Mouse (Mus musculus) stomach, embryonic 16.5 days (tissue): ENCODE results near the gene Sephs2. TPM values are rescaled to one million over a fixed set of nuclear protein-coding genes. Genes with fewer than 3 reads are reported as not detected.

Source experiments
- ATAC-seq: fragments of 200-750 bp; cut with Nextera tagmentation; 2 replicates; pipeline ENCODE4 v1.8.0; 2017; ENCODE audit warnings: moderate number of reproducible peaks, moderate TSS enrichment; ENCODE audit not compliant: insufficient read depth, low FRiP score
- H3K27ac ChIP-seq: fragments of 300-500 bp; sonication (generic); 2 replicates; pipeline ENCODE4 v1.5.1; 2014; ENCODE audit warnings: low read length
- H3K27me3 ChIP-seq: fragments of 300-500 bp; sonication (generic); 2 replicates; pipeline ENCODE4 v1.6.1; 2014; ENCODE audit warnings: low read length, control low read depth, mixed read lengths; ENCODE audit not compliant: control insufficient read depth, insufficient read depth
- H3K36me3 ChIP-seq: fragments of 300-500 bp; sonication (generic); 2 replicates; pipeline ENCODE4 v1.6.1; 2014; ENCODE audit warnings: low read length; ENCODE audit not compliant: control insufficient read depth, insufficient read depth
- H3K4me1 ChIP-seq: fragments of 300-500 bp; sonication (generic); 2 replicates; pipeline ENCODE4 v1.6.1; 2014; ENCODE audit warnings: low read length, control low read depth, mixed read lengths; ENCODE audit not compliant: control insufficient read depth, insufficient read depth
- H3K4me2 ChIP-seq: fragments of 300-500 bp; sonication (generic); 2 replicates; pipeline ENCODE4 v1.6.1; 2014; ENCODE audit warnings: low read depth, low read length, mixed read lengths
- H3K4me3 ChIP-seq: fragments of 300-500 bp; sonication (generic); replicated peaks from 2 replicates; pipeline ENCODE4 v1.5.1; 2014; ENCODE audit warnings: mild to moderate bottlenecking, low read length
- H3K9ac ChIP-seq: fragments of 300-500 bp; sonication (generic); 2 replicates; pipeline ENCODE4 v1.6.1; 2014; ENCODE audit warnings: low read length
- H3K9me3 ChIP-seq: fragments of 300-500 bp; sonication (generic); replicated peaks from 2 replicates; pipeline ENCODE4 v1.6.1; 2016; ENCODE audit warnings: low read length, control low read depth; ENCODE audit not compliant: control insufficient read depth
- WGBS: fragments of 180-500 bp; shearing (Covaris S2); extraction: QIAGEN DNeasy Blood & Tissue Kit; methylation state at CpG from one replicate; pipeline ENCODE4 v1.1.7; 2014; 5-methylcytosine and 5-hydroxymethylcytosine counted together
- polyA plus RNA-seq: library from polyadenylated mRNA; unstranded; fragments of >200 nt; fragmentation: Nextera tagmentation; extraction: Ambion mirVana; gene quantifications from 2 replicates; pipeline ENCODE4 v1.2.1, GENCODE M21; 2015

Sephs2 gene
- polyA plus RNA-seq, 1 experiment from 2014 or later = 94.3 TPM

DNA sequence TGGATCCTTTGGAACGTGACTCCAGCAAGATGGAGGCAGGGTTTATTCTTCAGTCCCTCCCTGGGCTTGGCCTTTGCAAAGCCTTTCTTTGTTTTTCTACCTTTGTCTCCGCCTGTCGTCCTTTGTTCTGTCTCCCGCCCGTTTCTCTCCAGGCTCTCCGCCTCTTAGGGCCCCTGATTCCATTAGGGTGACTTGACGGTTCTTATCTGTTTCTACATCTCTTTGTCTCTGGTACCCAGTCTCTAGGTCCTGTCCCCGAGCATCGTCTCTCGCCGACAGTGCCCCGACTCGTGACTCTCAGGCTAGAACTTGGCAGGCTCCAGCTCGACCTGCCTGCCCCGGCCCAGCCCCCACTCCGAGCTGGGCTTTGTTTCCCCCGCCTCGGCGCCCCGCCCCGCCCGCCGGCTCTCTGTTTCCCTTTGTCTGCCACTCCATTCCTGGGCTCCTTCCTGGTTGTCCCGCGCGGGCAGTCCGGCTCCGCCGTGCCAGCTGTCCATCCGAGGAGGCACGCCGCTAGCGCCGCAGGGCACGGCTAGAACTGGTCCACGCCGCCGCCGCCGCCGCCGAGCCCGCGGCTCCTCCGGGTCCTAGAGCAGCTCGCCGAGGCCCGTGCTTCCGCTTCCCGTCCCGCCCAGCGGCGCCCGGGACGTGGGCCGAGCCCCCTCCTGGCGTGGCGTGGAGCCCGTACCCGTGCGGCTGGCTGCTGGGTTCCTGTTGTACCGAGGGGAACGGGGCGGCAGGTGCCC lies 41.1 kb downstream of the Sephs2 start, which contains the start of the genes Zfp553 and Sept1:
TSS of gene Zfp553 (plus strand) at position 440 of the 746 bp plus-strand sequence.
TSS of gene Sept1 (minus strand) at position 509 of the 746 bp plus-strand sequence.
- peaks cover 21% of the 10 kb centered on the region for H3K36me3 ChIP-seq
- peak; percentile 93 for ATAC-seq
- WGBS = under 1% methylated on average over 64 of the region's 64 CpGs
- H3K4me2 ChIP-seq = peak within 1 kb of the TSS; percentile 75
- H3K9me3 ChIP-seq = no peaks in the 10 kb centered on the region
- H3K4me1 ChIP-seq = peaks cover 17% of the 10 kb centered on the region
- no peaks in the 10 kb centered on the region for H3K27me3 ChIP-seq
- H3K4me3 ChIP-seq = peak within 1 kb of the TSS; percentile 89
- peak within 1 kb of the TSS; percentile 96 for H3K27ac ChIP-seq
- peak within 1 kb of the TSS; percentile 94 for H3K9ac ChIP-seq

DNA sequence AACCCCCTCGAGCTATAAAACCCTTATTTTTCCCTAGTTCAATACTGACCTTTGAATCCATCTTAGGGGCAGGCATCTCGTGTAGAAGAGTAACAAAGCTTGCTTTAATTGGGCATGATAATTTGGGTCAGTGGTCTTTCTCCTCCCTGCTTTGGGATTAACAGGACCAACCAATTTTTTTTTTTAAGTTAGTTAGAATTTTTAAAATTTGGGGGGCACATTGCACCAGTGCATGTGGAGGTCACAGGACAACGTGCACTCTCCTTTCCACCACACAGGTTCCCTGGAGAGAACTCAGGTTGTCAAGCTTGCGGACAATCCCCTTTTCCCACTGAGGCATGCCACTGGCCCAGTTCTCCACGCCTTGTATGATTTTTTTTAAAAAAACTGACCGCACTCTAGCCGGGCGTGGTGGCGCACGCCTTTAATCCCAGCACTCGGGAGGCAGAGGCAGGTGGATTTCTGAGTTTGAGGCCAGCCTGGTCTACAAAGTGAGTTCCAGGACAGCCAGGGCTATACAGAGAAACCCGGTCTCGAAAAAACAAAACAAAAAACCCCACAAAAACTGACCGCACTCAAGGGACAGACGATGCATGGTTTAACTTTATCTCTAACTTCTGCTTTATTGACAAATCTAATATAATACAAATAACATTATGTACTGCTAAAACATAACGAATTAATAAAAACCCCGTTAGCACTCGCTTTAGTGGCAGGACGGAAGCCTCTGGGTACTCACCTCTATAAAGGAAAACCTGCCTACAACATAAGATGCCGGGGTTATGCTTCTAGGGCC lies 41.8 kb downstream of the Sephs2 start:
- Histone ChIP-seq H3K4me2 (peak overlapping the region; percentile 75), H3K36me3 (peaks cover 21% of the 10 kb centered on the region), H3K4me3 (peak overlapping the region; percentile 89), H3K27ac (peak overlapping the region; percentile 96), H3K9ac (peak overlapping the region; percentile 94), H3K9me3 (no peaks in the 10 kb centered on the region), H3K27me3 (no peaks in the 10 kb centered on the region), H3K4me1 (peaks cover 17% of the 10 kb centered on the region)
- no peak for ATAC-seq
- 4% methylated on average over 20 of the region's 20 CpGs for WGBS

- Histone ChIP-seq H3K27me3 (no peaks in the 10 kb centered on the region), H3K9me3 (no peaks in the 10 kb centered on the region), H3K9ac (peak overlapping the region; percentile 94), H3K36me3 (peaks cover 15% of the 10 kb centered on the region), H3K4me1 (peaks cover 17% of the 10 kb centered on the region), H3K4me3 (peak overlapping the region; percentile 89), H3K27ac (peak overlapping the region; percentile 96; the same call in 1 of the 2 replicates), H3K4me2 (peak overlapping the region; percentile 75)
- 53% methylated on average over 3 of the region's 3 CpGs for WGBS
- ATAC-seq = no peak
These were observed 42.5 kb downstream of the Sephs2 start for GRCm38 (mm10) chr7:127231376-127231775.

DNA sequence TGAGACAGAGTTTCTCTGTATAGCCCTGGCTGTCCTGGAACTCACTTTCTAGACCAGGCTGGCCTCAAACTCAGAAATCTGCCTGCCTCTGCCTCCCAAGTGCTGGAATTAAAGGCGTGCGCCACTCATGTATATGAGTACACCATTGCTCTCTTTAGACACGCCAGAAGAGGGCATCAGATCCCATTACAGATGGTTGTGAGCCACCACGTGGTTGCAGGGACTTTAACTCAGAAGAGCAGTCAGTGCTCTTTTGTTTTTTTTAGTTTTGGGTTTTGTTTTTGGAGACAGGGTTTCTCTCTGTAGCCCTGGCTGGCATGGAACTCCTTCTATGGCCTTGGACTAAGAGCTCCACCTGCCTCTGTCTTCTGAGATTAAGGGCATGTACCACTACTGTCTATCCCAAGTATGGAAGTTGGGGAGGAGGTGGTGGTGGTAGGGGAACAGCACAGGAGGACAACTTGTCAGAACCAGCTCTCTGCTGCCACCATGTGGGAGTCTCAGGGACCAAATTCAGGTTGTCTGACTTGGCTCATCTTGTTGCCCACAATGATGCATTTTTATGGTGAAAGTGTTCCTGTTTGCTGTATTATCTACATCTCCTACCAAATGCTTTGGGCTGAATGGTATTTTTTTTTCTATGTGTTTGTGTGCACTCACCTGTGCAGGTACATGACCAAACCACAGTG lies 45.1 kb downstream of the Sephs2 start:
- Histone ChIP-seq H3K4me2 (no peak overlapping the region), H3K9ac (no peak overlapping the region), H3K4me3 (no peak overlapping the region), H3K9me3 (no peaks in the 10 kb centered on the region), H3K27me3 (no peaks in the 10 kb centered on the region), H3K36me3 (no peaks in the 10 kb centered on the region; the same call in 1 of the 2 replicates), H3K4me1 (peaks cover 17% of the 10 kb centered on the region), H3K27ac (no peak overlapping the region)
- ATAC-seq = no peak
- 64% methylated on average over 4 of the region's 4 CpGs for WGBS

- no peak for ATAC-seq
These were observed 48.5 kb downstream of the Sephs2 start for GRCm38 (mm10) chr7:127225147-127225995.

DNA sequence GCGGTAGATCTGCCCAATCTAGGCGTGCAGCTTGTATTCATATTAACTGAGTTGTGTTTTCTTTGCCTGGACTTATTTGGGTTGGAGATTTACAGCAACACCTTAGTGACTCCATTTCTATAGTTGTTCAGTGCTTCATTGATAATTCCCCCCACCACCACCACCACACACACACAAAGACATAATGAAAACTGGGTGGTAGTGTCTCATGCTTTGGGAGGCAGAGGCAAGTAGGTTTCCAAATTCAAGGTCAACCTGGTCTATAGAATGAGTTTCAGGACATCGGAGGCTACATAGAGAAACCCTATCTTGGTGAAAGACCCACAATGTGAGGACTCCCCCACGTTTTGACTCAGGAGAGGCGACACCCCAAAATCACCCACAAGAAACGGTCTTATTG lies 49.2 kb downstream of the Sephs2 start:
- no peak overlapping the region for H3K27ac ChIP-seq
- ATAC-seq = no peak
- no peak overlapping the region for H3K4me3 ChIP-seq
- no peaks in the 10 kb centered on the region for H3K27me3 ChIP-seq
- H3K9ac ChIP-seq = no peak overlapping the region
- H3K4me2 ChIP-seq = no peak overlapping the region
- H3K36me3 ChIP-seq = no peaks in the 10 kb centered on the region; the same call in 1 of the 2 replicates
- H3K4me1 ChIP-seq = no peaks in the 10 kb centered on the region; the same call in 1 of the 2 replicates
- no peaks in the 10 kb centered on the region for H3K9me3 ChIP-seq
- 91% methylated on average over 6 of the region's 6 CpGs for WGBS

More at GRCm38 (mm10) chr7:127225147-127225995, 48.5 kb downstream of the Sephs2 start:
- Histone ChIP-seq H3K9ac (no peak overlapping the region), H3K27me3 (no peaks in the 10 kb centered on the region), H3K4me3 (no peak overlapping the region), H3K4me1 (peaks cover 4% of the 10 kb centered on the region; the same call in 1 of the 2 replicates), H3K4me2 (no peak overlapping the region), H3K27ac (no peak overlapping the region), H3K36me3 (no peaks in the 10 kb centered on the region; the same call in 1 of the 2 replicates), H3K9me3 (no peaks in the 10 kb centered on the region)
- whole genome bisulfite sequencing = 81% methylated on average over 11 of the region's 11 CpGs

- no peaks in the 10 kb centered on the region for H3K36me3 ChIP-seq
- H3K4me2 ChIP-seq = no peak overlapping the region
- no peak overlapping the region for H3K4me3 ChIP-seq
- no peaks in the 10 kb centered on the region for H3K9me3 ChIP-seq
- no peak overlapping the region for H3K27ac ChIP-seq
- ATAC-seq = 0 out of 2 replicates have a peak, but pooled peaks have one; percentile 29
- no peaks in the 10 kb centered on the region; the same call in 1 of the 2 replicates for H3K4me1 ChIP-seq
- WGBS = 70% methylated on average over 6 of the region's 6 CpGs
- H3K27me3 ChIP-seq = no peaks in the 10 kb centered on the region
- H3K9ac ChIP-seq = no peak overlapping the region
These were observed 50.1 kb downstream of the Sephs2 start for GRCm38 (mm10) chr7:127223515-127224478.
